Mouse (Mus musculus): ENCODE results near the gene Atg16l1. TPM values are rescaled to one million over a fixed set of nuclear protein-coding genes. Genes with fewer than 3 reads are reported as not detected.
"Not testable (repeated sequence)": the region's sequence is repeated elsewhere in the genome, so short reads cannot be mapped to it uniquely, and the experiment has no call there.

Gene Atg16l1
- total and polyA plus RNA-seq, 2 experiments from 2014 or later = 19.6 to 37.1 TPM

DNA sequence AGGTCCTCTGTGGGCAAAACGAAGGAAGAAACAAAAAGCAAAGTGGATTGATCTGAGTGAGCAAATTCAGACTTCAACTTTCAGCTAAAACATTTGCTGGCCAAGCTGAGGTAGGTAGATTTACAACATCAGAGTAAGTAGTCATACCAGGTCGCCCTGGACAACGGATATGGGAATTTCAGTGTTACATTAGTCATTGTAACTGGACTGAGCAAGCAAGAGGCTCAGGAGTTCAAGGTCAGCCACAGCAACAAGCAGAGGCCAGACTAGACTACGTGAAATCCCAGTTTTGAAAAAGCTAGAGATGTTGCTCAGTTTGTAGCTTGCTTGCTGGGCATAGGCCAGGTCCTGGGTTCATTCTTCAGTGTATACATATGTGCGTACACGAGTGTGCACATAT is 70.3 kb downstream of the Atg16l1 start:
- DNase-seq (ENCODE audit: low spot score) (no peak), ATAC-seq (ENCODE audit: insufficient read depth, low read depth) (no peak)
- WGBS = 88% methylated on average over 6 of the region's 6 CpGs
- Histone ChIP-seq H3K27me3 (ENCODE audit: control insufficient read depth, insufficient read depth, low read length) (no peaks in the 10 kb centered on the region), H3K4me3 (ENCODE audit: low read depth, low read length) (no peak overlapping the region), H3K9ac (replicated peaks; ENCODE audit: low read depth, low read length) (no peak overlapping the region), H3K27ac (ENCODE audit: low read depth) (no peak overlapping the region), H3K4me2 (ENCODE audit: low read depth, low read length) (no peak overlapping the region), H3K9me3 (replicated peaks; ENCODE audit: control insufficient read depth, low read length) (no peaks in the 10 kb centered on the region), H3K36me3 (replicated peaks; ENCODE audit: control insufficient read depth, insufficient read depth, low read length) (no peaks in the 10 kb centered on the region), H3K4me1 (ENCODE audit: control insufficient read depth, insufficient read depth) (peaks cover 6% of the 10 kb centered on the region; the same call in 1 of the 2 replicates)
- TF ChIP-seq CTCF (IDR thresholded peaks at IDR 0.05; ENCODE audit: low read depth) (no peak), EP300 (IDR thresholded peaks at IDR 0.05; ENCODE audit: low read depth) (no peak)

DNA sequence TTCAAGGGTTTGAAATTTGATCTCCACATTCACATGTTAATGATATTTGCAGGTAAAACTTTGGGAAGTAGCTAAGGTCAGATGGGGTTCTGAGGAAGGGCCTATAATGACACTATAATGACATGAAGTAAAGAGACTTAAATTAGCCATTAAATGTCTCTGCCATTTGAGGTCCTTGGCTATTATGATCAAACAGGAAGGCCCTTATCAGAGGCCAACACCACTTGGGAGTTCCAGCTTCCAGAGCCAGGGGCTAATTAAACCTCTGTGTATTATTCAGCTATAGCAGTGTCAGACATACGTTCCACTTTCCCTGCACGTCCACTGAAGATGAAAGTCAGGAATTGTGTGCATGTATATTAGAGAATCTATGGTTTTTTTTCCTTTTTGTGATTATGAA is 70.8 kb downstream of the Atg16l1 start:
- Histone ChIP-seq H3K9ac (replicated peaks; ENCODE audit: low read depth, low read length) (no peak overlapping the region), H3K4me3 (ENCODE audit: low read depth, low read length) (no peak overlapping the region), H3K27ac (ENCODE audit: low read depth) (no peak overlapping the region), H3K9me3 (replicated peaks; ENCODE audit: control insufficient read depth, low read length) (no peaks in the 10 kb centered on the region), H3K27me3 (ENCODE audit: control insufficient read depth, insufficient read depth, low read length) (no peaks in the 10 kb centered on the region), H3K36me3 (replicated peaks; ENCODE audit: control insufficient read depth, insufficient read depth, low read length) (no peaks in the 10 kb centered on the region), H3K4me1 (ENCODE audit: control insufficient read depth, insufficient read depth) (peaks cover 6% of the 10 kb centered on the region; the same call in 1 of the 2 replicates), H3K4me2 (ENCODE audit: low read depth, low read length) (no peak overlapping the region)
- DNase-seq (ENCODE audit: low spot score) (no peak), ATAC-seq (ENCODE audit: insufficient read depth, low read depth) (no peak)
- no peak for TF ChIP-seq CTCF (IDR thresholded peaks at IDR 0.05; ENCODE audit: low read depth)
- no peak for TF ChIP-seq EP300 (IDR thresholded peaks at IDR 0.05; ENCODE audit: low read depth)
- WGBS = 51% methylated on average over 2 of the region's 2 CpGs

DNA sequence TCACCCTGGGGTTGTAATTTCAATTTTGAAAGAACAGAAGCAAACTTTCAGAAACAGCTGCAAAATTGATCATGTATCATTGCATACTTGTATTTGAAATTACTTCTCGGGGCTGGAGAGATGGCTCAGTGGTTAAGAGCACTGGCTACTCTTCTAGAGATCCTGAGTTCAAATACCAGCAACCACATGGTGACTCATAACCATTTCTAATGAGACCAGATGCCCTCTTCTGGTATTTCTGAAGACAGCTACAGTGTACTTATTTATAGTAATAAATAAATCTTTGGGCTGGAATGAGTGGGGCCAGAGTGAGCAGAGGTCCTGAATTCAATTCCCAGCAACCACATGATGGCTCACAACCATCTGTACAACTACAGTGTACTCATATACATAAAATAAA is 71.8 kb downstream of the Atg16l1 start:
- not testable (repeated sequence) for H3K4me2 ChIP-seq (ENCODE audit: low read depth, low read length)

DNA sequence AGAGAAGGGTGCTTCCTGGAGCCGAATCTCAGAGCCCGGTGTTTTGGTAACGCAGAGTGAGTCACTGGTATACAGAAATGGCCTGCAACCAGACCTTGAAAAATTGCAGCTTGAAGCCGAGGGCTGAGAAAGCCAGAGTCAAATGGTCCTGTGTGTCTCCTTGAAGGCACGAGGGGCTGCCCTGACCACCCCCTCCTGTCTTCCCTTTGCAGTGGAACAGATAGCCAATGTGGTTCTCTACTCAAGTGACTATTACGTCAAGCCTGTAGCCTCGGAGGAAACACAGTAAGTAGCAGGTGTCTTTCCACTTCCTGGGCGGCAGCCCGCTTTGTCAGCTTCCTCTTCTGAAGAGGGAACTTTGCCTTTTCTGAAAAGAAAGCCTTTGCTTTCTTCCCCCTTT is 72.5 kb downstream of the Atg16l1 start:
- no peaks in the 10 kb centered on the region for H3K36me3 ChIP-seq (replicated peaks; ENCODE audit: control insufficient read depth, insufficient read depth, low read length)
- DNase-seq (ENCODE audit: low spot score) (no peak), ATAC-seq (ENCODE audit: insufficient read depth, low read depth) (no peak)
- H3K27ac ChIP-seq (ENCODE audit: low read depth) = peak overlapping the region; percentile 60; the same call in 1 of the 2 replicates
- no peak overlapping the region for H3K9ac ChIP-seq (replicated peaks; ENCODE audit: low read depth, low read length)
- no peaks in the 10 kb centered on the region for H3K9me3 ChIP-seq (replicated peaks; ENCODE audit: control insufficient read depth, low read length)
- peaks cover 6% of the 10 kb centered on the region; the same call in 1 of the 2 replicates for H3K4me1 ChIP-seq (ENCODE audit: control insufficient read depth, insufficient read depth)
- no peak overlapping the region for H3K4me2 ChIP-seq (ENCODE audit: low read depth, low read length)
- no peak overlapping the region for H3K4me3 ChIP-seq (ENCODE audit: low read depth, low read length)
- no peak for TF ChIP-seq EP300 (IDR thresholded peaks at IDR 0.05; ENCODE audit: low read depth)
- TF ChIP-seq CTCF (IDR thresholded peaks at IDR 0.05; ENCODE audit: low read depth) = no peak
- H3K27me3 ChIP-seq (ENCODE audit: control insufficient read depth, insufficient read depth, low read length) = no peaks in the 10 kb centered on the region
- WGBS = 57% methylated on average over 9 of the region's 9 CpGs

More for the DNA sequence above, 71.8 kb downstream of the Atg16l1 start:
- DNase-seq (ENCODE audit: low spot score); H3K27ac ChIP-seq (ENCODE audit: low read depth); H3K4me3 ChIP-seq (ENCODE audit: low read depth, low read length); H3K9me3 ChIP-seq (replicated peaks; ENCODE audit: control insufficient read depth, low read length); H3K9ac ChIP-seq (replicated peaks; ENCODE audit: low read depth, low read length); H3K27me3 ChIP-seq (ENCODE audit: control insufficient read depth, insufficient read depth, low read length); H3K4me1 ChIP-seq (ENCODE audit: control insufficient read depth, insufficient read depth); H3K36me3 ChIP-seq (replicated peaks; ENCODE audit: control insufficient read depth, insufficient read depth, low read length); ATAC-seq (ENCODE audit: insufficient read depth, low read depth): not testable (repeated sequence)
- 73% methylated on average over 1 of the region's 1 CpGs for WGBS

DNA sequence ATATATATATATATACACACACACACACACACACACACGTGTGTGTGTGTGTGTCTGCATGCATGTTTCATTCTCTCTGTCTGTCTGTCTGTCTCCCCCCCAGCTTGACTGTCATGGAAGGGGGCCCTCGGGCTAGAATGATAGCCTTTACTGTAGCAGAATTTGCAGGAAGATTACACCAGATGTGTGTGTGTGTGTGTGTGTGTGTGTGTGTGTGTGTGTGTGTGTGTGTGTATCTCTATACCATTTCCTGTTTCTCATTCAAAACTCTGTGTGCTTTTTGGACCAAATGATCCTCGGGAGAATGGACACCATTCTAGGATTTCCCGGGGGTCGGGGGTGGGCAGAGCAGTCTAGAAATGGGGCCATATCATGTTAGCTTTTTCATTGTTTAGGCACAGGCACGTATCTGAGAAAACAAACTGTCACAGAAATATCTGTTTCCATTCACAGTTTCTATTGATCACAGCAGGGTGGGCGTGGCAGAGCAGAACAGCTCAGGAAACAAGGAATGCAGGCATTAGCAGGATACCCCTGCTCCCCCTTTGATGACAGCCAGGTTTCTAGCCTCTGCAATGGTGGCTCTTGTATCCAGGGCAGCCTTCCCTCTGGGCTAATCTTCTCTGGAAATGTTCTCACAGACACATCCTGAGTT is 73.4 kb downstream of the Atg16l1 start:
- Histone ChIP-seq H3K9me3 (replicated peaks; ENCODE audit: control insufficient read depth, low read length) (no peaks in the 10 kb centered on the region), H3K4me2 (ENCODE audit: low read depth, low read length) (no peak overlapping the region), H3K27ac (ENCODE audit: low read depth) (peak overlapping the region; percentile 65), H3K4me1 (ENCODE audit: control insufficient read depth, insufficient read depth) (peaks cover 6% of the 10 kb centered on the region; the same call in 1 of the 2 replicates), H3K36me3 (replicated peaks; ENCODE audit: control insufficient read depth, insufficient read depth, low read length) (no peaks in the 10 kb centered on the region), H3K9ac (replicated peaks; ENCODE audit: low read depth, low read length) (no peak overlapping the region), H3K27me3 (ENCODE audit: control insufficient read depth, insufficient read depth, low read length) (no peaks in the 10 kb centered on the region), H3K4me3 (ENCODE audit: low read depth, low read length) (no peak overlapping the region)
- no peak for ATAC-seq (ENCODE audit: insufficient read depth, low read depth)
- DNase-seq (ENCODE audit: low spot score) = no peak
- WGBS = 45% methylated on average over 7 of the region's 7 CpGs
- TF ChIP-seq CTCF (IDR thresholded peaks at IDR 0.05; ENCODE audit: low read depth) (no peak), EP300 (IDR thresholded peaks at IDR 0.05; ENCODE audit: low read depth) (no peak)
